Mouse (Mus musculus) limb, embryonic 11.5 days (tissue): Measurements from ENCODE around the gene Rxfp4. TPM values are rescaled to one million over a fixed set of nuclear protein-coding genes. Genes with fewer than 3 reads are reported as not detected.

Experiments
- ATAC-seq: fragments of 200-750 bp; cut with Nextera tagmentation; 2 replicates; pipeline ENCODE4 v1.8.0; 2017; ENCODE audit warnings: low read depth; ENCODE audit not compliant: insufficient number of reproducible peaks, low FRiP score, low TSS enrichment
- DNase-seq: peaks from one replicate; pipeline ENCODE4 v3.0.0-alpha.2; 2015; ENCODE audit warnings: low spot score
- H3K27ac ChIP-seq: fragments of 300-500 bp; sonication (generic); replicated peaks from 2 replicates; pipeline ENCODE4 v1.5.1; 2014; ENCODE audit warnings: low read depth, mild to moderate bottlenecking, low read length
- H3K27me3 ChIP-seq: fragments of 300-500 bp; sonication (generic); 2 replicates; pipeline ENCODE4 v1.6.1; 2014; ENCODE audit warnings: mild to moderate bottlenecking, low read length, mixed read lengths; ENCODE audit not compliant: control insufficient read depth, insufficient read depth
- H3K36me3 ChIP-seq: fragments of 300-500 bp; sonication (generic); 2 replicates; pipeline ENCODE4 v1.6.1; 2014; ENCODE audit warnings: mild to moderate bottlenecking, low read length, moderate library complexity, mixed read lengths; ENCODE audit not compliant: control insufficient read depth, insufficient read depth
- H3K4me1 ChIP-seq: fragments of 300-500 bp; sonication (generic); 2 replicates; pipeline ENCODE4 v1.6.1; 2014; ENCODE audit warnings: low read length, mixed read lengths; ENCODE audit not compliant: control insufficient read depth, insufficient read depth
- H3K4me2 ChIP-seq: fragments of 300-500 bp; sonication (generic); 2 replicates; pipeline ENCODE4 v1.6.1; 2014; ENCODE audit warnings: low read depth, mild to moderate bottlenecking, moderate library complexity; ENCODE audit not compliant: severe bottlenecking
- H3K4me3 ChIP-seq: fragments of 300-500 bp; sonication (generic); 2 replicates; pipeline ENCODE4 v1.5.1; 2014; ENCODE audit warnings: low read depth, low read length
- H3K9ac ChIP-seq: fragments of 300-500 bp; sonication (generic); 2 replicates; pipeline ENCODE4 v1.6.1; 2014; ENCODE audit warnings: mild to moderate bottlenecking, low read length
- H3K9me3 ChIP-seq: fragments of 300-500 bp; sonication (generic); 2 replicates; pipeline ENCODE4 v1.6.1; 2016; ENCODE audit warnings: low read length; ENCODE audit not compliant: control insufficient read depth
- WGBS: fragments of 180-500 bp; shearing (Covaris S2); extraction: QIAGEN DNeasy Blood & Tissue Kit; methylation state at CpG from one replicate; pipeline ENCODE4 v1.1.7; 2014; 5-methylcytosine and 5-hydroxymethylcytosine counted together
- polyA plus RNA-seq: library from polyadenylated mRNA; unstranded; fragments of >200 nt; fragmentation: Nextera tagmentation; extraction: Ambion mirVana; gene quantifications from 2 replicates; pipeline ENCODE4 v1.2.1, GENCODE M21; 2014

Gene Rxfp4
- polyA plus RNA-seq, 1 experiment from 2014 or later: not detected

DNA sequence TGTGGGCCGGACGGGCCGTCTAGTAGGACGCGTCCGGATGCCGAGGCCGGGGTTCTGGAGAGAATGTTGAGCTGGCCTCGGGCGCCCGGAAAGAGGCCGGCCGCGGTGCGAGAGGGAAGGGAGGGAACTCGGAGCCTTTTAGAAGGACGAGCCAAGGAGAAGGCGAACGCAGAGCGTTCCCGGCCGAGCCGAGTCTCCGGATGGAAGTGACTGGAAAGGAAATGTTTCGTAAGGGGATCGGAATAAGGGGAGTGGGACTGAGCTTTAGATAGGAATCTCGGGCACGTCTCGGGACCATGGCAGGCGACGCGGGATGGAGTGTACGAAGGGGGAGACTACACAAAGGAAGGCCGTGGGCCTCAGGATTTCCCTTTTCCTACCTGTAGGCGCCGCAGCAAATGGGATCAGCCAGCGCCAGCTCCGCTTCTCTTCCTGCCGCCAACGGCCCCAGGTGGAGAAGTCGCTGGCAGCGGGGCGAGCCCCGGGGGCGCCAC is 33.1 kb upstream of the Rxfp4 start:
- H3K4me2 ChIP-seq: peak overlapping the region; percentile 67
- H3K4me1 ChIP-seq: peaks cover 5% of the 10 kb centered on the region; the same call in 1 of the 2 replicates
- H3K9ac ChIP-seq: peak overlapping the region; percentile 98
- H3K27me3 ChIP-seq: no peaks in the 10 kb centered on the region
- peaks cover 12% of the 10 kb centered on the region for H3K36me3 ChIP-seq
- ATAC-seq (peak; percentile 58; the same call in 1 of the 2 replicates), DNase-seq (no peak)
- WGBS: under 1% methylated on average over 45 of the region's 45 CpGs
- peak overlapping the region; percentile 85 for H3K27ac ChIP-seq
- no peaks in the 10 kb centered on the region for H3K9me3 ChIP-seq
- H3K4me3 ChIP-seq: peak overlapping the region; percentile 99

DNA sequence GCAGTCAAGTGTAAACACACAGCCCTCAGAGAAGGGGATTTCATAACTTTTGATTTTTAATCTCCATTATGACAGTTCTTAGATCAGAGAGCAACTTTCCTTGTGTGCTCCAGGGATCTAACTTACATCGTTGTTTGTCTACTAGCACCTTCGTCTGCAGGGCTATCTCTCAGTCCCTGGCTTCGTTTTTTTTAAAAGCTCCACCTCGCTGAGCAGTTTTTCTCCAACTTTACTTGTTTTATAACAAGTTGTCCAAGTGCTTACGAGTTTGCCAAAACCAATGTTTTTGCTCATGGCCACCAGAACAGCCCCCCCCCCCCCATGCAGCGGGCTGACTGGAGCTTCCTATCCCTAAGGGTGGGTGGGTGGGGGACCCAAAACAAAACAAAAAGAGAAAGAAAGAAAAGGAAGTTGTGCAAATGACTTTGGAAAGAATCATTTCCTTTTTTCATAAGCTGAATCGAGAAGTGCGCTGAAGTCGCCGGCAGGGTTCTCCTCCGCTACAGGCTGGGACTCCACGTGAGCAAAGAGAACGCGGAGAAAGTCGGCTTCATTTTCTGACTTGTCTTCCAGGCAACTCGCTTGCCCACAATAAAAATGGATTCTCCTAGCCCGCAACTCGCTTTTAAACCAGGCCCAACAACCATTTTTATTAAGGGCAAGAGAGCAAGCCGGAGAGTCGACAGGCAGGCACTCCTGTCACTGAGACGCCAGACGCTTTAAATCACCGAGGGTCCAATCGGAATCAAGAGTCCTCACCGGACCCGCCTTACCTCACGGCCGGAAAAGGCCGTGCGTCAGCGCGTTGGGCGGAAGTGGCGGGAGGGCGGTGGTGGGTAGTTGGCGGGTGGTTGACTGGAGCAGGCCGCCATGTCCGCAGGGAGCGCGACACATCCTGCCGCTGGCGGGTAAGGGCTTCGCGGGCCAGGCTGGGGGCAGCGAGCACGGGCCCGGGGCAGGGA is 32.3 kb upstream of the Rxfp4 start, which contains the start of gene Khdc4:
Gene Khdc4, plus strand, starts transcription at position 824 of the 962 bp plus-strand sequence.
- DNase-seq (peak; percentile 97), ATAC-seq (peak; percentile 98)
- Histone ChIP-seq H3K9ac (peak within 1 kb of the TSS; percentile 98), H3K9me3 (no peaks in the 10 kb centered on the region), H3K27ac (peak within 1 kb of the TSS; percentile 85), H3K4me3 (peak within 1 kb of the TSS; percentile 99), H3K4me2 (peak within 1 kb of the TSS; percentile 67), H3K4me1 (peaks cover 5% of the 10 kb centered on the region; the same call in 1 of the 2 replicates), H3K27me3 (no peaks in the 10 kb centered on the region), H3K36me3 (peaks cover 5% of the 10 kb centered on the region; the same call in 1 of the 2 replicates)
- WGBS: 1% methylated on average over 47 of the region's 47 CpGs

DNA sequence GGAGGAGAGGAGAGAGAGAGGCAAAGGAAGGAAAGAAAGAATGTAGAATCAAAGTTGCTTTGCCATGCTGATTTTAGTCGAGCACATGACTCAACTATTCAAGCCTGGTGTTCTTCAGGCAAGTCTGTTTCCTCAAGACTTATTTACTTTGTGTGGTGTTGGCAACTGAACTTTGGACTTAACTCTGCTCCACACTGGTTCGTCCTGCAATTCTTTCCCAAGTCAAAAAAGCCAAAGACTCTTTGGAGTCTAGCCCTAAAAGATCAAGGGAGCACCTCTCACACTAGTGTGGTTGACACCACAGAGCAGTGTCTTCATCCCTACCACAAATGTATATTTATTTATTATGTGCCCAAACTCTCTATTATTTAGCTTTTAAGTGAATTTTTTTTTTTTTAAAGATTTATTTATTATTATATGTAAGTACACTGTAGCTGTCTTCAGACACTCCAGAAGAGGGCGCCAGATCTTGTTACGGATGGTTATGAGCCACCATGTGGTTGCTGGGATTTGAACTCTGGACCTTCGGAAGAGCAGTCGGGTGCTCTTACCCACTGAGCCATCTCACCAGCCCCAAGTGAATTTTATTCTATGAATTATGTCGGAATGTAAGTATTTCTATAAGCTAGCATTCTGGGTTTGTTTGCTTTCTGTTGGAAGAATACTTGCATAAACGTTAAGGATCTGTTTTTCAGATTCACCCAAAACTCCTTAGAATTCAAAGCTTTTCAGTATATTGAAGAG is 31.5 kb upstream of the Rxfp4 start:
- ATAC-seq: no peak
- Histone ChIP-seq H3K27ac (no peak overlapping the region), H3K4me1 (peaks cover 5% of the 10 kb centered on the region; the same call in 1 of the 2 replicates), H3K4me2 (peak overlapping the region; percentile 37), H3K9me3 (no peaks in the 10 kb centered on the region), H3K9ac (no peak overlapping the region), H3K4me3 (peak overlapping the region; percentile 99; the same call in 1 of the 2 replicates), H3K36me3 (no peaks in the 10 kb centered on the region), H3K27me3 (no peaks in the 10 kb centered on the region)
- WGBS: 65% methylated on average over 8 of the region's 8 CpGs
- DNase-seq: no peak

DNA sequence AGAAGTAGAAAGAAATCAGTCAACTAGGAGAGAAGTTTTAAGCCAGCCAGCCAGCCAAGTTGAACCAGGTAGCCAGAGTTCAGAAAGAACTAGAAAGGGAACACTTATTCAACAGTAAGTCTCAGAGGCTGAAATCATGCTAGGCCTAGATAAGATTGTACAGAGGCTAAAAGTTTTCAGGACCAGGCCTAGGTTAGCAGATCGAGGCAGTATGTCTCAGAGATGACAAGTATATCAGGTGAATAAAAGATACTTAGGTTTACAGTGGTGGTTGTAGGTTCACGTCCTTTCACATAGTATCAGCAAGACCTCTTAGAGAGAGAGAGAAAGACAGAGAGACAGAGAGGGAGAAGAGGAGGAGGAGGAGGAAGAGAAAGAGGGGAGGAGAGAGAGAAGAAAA is 30.9 kb upstream of the Rxfp4 start:
- no peak overlapping the region for H3K4me2 ChIP-seq
- H3K4me3 ChIP-seq: no peak overlapping the region
- no peak overlapping the region for H3K9ac ChIP-seq
- DNase-seq (no peak), ATAC-seq (no peak)
- no peaks in the 10 kb centered on the region for H3K9me3 ChIP-seq
- H3K27ac ChIP-seq: no peak overlapping the region
- H3K4me1 ChIP-seq: peaks cover 5% of the 10 kb centered on the region; the same call in 1 of the 2 replicates
- 97% methylated on average over 2 of the region's 2 CpGs for WGBS
- H3K27me3 ChIP-seq: no peaks in the 10 kb centered on the region
- no peaks in the 10 kb centered on the region for H3K36me3 ChIP-seq

DNA sequence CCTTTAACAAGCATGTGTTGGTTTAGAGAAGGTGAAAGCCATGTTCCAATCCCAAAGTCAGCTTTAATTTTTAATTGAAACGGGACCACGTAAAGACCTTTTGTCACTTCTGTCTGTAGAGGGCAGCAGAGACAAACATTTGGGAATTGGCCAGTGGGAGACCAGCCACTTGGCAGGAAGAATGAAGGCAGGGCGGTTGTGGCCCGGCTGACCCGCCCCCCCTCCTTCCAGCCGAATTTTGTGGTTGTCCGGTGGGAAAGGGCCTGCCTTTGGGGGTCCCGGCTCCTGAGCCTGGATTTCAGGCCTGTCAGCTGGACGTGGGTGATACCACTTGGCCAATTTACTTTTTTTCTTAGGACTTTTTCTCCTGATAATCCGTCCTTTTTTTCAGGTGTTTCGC is 24.5 kb upstream of the Rxfp4 start:
- ATAC-seq: peak; percentile 67; the same call in 1 of the 2 replicates
- H3K27me3 ChIP-seq: no peaks in the 10 kb centered on the region
- WGBS: 11% methylated on average over 11 of the region's 11 CpGs

DNA sequence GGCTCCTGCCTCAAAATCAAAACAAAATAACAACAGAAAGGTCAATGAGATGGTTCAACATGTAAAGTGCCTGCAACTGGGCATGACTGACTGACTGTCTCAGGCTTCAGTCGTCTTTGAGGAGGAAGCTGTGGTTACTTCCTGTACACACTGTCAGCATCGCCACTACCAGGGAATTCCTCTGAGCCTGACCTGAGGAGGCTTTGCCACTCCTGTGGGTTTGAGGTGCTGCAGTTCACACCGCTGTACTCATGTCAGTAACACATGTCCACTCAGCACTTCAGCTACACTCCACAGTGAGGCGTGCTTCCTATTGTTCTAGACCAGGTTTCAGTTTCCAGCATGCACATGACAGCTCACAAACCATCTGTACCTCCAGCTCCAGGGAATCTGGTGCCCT is 11.2 kb upstream of the Rxfp4 start:
- ATAC-seq (no peak), DNase-seq (no peak)
- no peaks in the 10 kb centered on the region for H3K36me3 ChIP-seq
- H3K9ac ChIP-seq: no peak overlapping the region
- H3K4me2 ChIP-seq: no peak overlapping the region
- no peak overlapping the region for H3K27ac ChIP-seq
- H3K27me3 ChIP-seq: no peaks in the 10 kb centered on the region
- H3K4me3 ChIP-seq: no peak overlapping the region
- H3K4me1 ChIP-seq: no peaks in the 10 kb centered on the region
- 81% methylated on average over 4 of the region's 4 CpGs for WGBS
- H3K9me3 ChIP-seq: no peaks in the 10 kb centered on the region

More for the DNA sequence above, 24.5 kb upstream of the Rxfp4 start:
- Histone ChIP-seq H3K4me3 (no peak overlapping the region; the same call in 1 of the 2 replicates), H3K4me1 (no peaks in the 10 kb centered on the region), H3K27ac (no peak overlapping the region), H3K36me3 (no peaks in the 10 kb centered on the region), H3K9me3 (no peaks in the 10 kb centered on the region), H3K9ac (peak overlapping the region; percentile 45; the same call in 1 of the 2 replicates), H3K4me2 (peak overlapping the region; percentile 39)
- peak; percentile 81 for DNase-seq

DNA sequence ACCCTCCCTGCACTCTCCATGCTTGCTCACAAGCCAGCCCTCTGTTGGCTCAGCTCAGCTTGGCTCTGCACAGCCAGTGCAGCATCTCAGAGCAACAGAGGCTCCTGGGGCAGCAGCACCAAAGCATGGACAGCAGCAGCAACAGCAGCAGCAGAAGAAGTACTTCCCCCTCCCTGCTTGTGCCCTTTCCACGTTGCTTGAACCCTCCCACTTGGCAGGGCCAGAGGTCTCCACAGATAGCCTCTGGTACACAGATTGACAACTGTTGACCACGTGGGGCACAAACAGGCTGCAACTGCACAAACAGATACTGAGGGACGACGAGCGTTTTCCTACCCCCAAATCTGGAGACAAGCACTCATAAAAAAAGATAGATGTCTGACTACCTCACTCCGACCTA is 6.9 kb upstream of the Rxfp4 start:
- Histone ChIP-seq H3K9ac (no peak overlapping the region), H3K36me3 (no peaks in the 10 kb centered on the region), H3K27me3 (no peaks in the 10 kb centered on the region), H3K4me3 (no peak overlapping the region), H3K4me1 (no peaks in the 10 kb centered on the region), H3K27ac (no peak overlapping the region), H3K4me2 (no peak overlapping the region), H3K9me3 (no peaks in the 10 kb centered on the region)
- ATAC-seq (no peak), DNase-seq (no peak)
- 49% methylated on average over 6 of the region's 6 CpGs for WGBS
